Mouse (Mus musculus) neural tube, embryonic 14.5 days (tissue): ENCODE measurements around the gene Ckap2l. TPM values are rescaled to one million over a fixed set of nuclear protein-coding genes. Genes with fewer than 3 reads are reported as not detected.

Experiments used
- ATAC-seq: fragments of 200-750 bp; cut with Nextera tagmentation; 2 replicates; pipeline ENCODE4 v1.8.0; 2017; ENCODE audit warnings: low read depth, mild to moderate bottlenecking, moderate TSS enrichment, moderate library complexity
- H3K27ac ChIP-seq: fragments of 300-500 bp; sonication (generic); 2 replicates; pipeline ENCODE4 v1.5.1; 2014; ENCODE audit warnings: low read depth, mild to moderate bottlenecking, control low read depth, low read length, moderate library complexity, mixed read lengths
- H3K27me3 ChIP-seq: fragments of 300-500 bp; sonication (generic); 2 replicates; pipeline ENCODE4 v1.6.1; 2014; ENCODE audit warnings: low read length; ENCODE audit not compliant: control insufficient read depth, insufficient read depth
- H3K36me3 ChIP-seq: fragments of 300-500 bp; sonication (generic); 2 replicates; pipeline ENCODE4 v1.6.1; 2014; ENCODE audit warnings: low read length, mixed read lengths; ENCODE audit not compliant: control insufficient read depth, insufficient read depth
- H3K4me1 ChIP-seq: fragments of 300-500 bp; sonication (generic); 2 replicates; pipeline ENCODE4 v1.6.1; 2014; ENCODE audit warnings: low read length; ENCODE audit not compliant: control insufficient read depth, insufficient read depth
- H3K4me2 ChIP-seq: fragments of 300-500 bp; sonication (generic); 2 replicates; pipeline ENCODE4 v1.6.1; 2014; ENCODE audit warnings: mild to moderate bottlenecking, low read depth, low read length, control low read depth
- H3K4me3 ChIP-seq: fragments of 300-500 bp; sonication (generic); 2 replicates; pipeline ENCODE4 v1.5.1; 2014; ENCODE audit warnings: low read depth, low read length, control low read depth, mixed read lengths
- H3K9ac ChIP-seq: fragments of 300-500 bp; sonication (generic); replicated peaks from 2 replicates; pipeline ENCODE4 v1.6.1; 2014; ENCODE audit warnings: low read depth, mild to moderate bottlenecking, control low read depth, low read length, mixed read lengths
- H3K9me3 ChIP-seq: fragments of 300-500 bp; sonication (generic); 2 replicates; pipeline ENCODE4 v1.6.1; 2016; ENCODE audit warnings: low read length; ENCODE audit not compliant: control insufficient read depth
- WGBS: fragments of 180-500 bp; shearing (Covaris S2); extraction: QIAGEN DNeasy Blood & Tissue Kit; methylation state at CpG from one replicate; pipeline ENCODE4 v1.1.7; 2014; 5-methylcytosine and 5-hydroxymethylcytosine counted together
- polyA plus RNA-seq: library from polyadenylated mRNA; unstranded; fragments of >200 nt; fragmentation: Nextera tagmentation; extraction: Ambion mirVana; gene quantifications from 2 replicates; pipeline ENCODE4 v1.2.1, GENCODE M21; 2014

The Ckap2l gene
- polyA plus RNA-seq, 1 experiment from 2014 or later: 4.8 TPM

DNA sequence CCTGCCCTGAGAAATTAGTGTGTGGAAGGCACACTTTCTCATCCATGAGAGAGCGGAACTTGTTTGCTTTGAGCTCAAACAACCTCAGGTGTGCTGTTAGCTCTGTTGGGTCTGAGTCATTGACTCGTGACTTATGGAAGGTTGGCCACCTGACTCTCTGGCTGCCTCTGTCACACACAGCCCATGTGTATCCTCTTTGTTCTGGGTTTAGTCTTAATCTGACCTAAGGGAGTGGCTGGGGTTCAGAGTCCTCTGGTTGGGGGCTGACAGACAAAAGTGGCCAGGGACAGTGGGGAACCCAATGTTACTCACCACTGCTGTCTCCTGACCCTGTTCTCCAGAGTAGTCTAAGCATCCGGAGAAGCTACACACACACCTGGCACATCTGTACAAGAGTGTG lies 39.0 kb downstream of the Ckap2l start:
- Histone ChIP-seq H3K27me3 (no peaks in the 10 kb centered on the region), H3K36me3 (no peaks in the 10 kb centered on the region), H3K9me3 (no peaks in the 10 kb centered on the region), H3K9ac (no peak overlapping the region), H3K27ac (no peak overlapping the region), H3K4me1 (no peaks in the 10 kb centered on the region), H3K4me2 (no peak overlapping the region), H3K4me3 (no peak overlapping the region)
- 0 out of 2 replicates have a peak, but pooled peaks have one; percentile 22 for ATAC-seq
- WGBS: 95% methylated on average over 3 of the region's 3 CpGs

DNA sequence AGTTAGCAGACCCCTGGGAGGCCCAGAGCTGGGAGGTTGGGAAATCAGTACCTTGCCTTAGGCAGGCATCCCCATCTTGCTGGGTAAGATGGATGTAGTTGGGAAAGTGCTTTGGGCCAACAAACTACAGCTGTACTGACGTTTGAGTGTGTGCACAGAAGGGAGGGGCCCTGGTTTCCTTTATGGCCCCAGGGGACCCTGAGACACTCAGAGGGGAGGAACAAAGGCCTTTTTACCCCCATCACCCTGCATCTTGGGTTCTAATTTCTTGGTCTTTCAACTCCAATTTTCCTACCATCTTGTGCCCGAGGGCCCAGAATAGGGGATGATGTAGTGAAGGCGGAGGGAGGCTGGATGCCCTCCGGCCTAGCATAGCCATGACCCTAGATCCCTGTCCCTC lies 41.0 kb downstream of the Ckap2l start:
- no peak overlapping the region for H3K4me2 ChIP-seq
- H3K9ac ChIP-seq: no peak overlapping the region
- no peaks in the 10 kb centered on the region for H3K4me1 ChIP-seq
- no peaks in the 10 kb centered on the region for H3K9me3 ChIP-seq
- no peak overlapping the region for H3K27ac ChIP-seq
- H3K27me3 ChIP-seq: no peaks in the 10 kb centered on the region
- H3K36me3 ChIP-seq: no peaks in the 10 kb centered on the region
- no peak overlapping the region for H3K4me3 ChIP-seq
- WGBS: 64% methylated on average over 4 of the region's 4 CpGs
- ATAC-seq: no peak

DNA sequence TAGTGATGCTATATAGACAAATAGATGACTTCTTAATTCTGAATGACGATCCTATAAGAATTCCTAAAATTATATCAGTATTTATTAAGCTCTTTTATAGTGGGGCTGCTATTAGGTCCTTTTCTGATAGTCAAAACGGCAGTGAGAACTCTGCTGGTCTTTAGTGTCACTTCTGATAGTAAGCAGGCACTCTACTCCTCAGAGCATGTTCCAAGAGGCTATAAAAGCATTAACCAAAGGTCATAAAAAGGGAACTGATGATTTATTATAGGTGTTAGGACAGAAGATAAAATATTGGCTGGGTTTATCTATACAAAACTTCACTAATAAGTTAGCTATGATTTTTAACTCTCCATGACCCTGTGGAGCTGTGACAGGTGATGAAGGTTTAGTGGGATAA lies 42.9 kb downstream of the Ckap2l start:
- Histone ChIP-seq H3K36me3 (no peaks in the 10 kb centered on the region), H3K27ac (no peak overlapping the region), H3K27me3 (no peaks in the 10 kb centered on the region), H3K4me1 (no peaks in the 10 kb centered on the region), H3K4me2 (no peak overlapping the region), H3K9ac (no peak overlapping the region), H3K9me3 (no peaks in the 10 kb centered on the region), H3K4me3 (no peak overlapping the region)
- ATAC-seq: no peak
- 66% methylated on average over 2 of the region's 2 CpGs for WGBS

DNA sequence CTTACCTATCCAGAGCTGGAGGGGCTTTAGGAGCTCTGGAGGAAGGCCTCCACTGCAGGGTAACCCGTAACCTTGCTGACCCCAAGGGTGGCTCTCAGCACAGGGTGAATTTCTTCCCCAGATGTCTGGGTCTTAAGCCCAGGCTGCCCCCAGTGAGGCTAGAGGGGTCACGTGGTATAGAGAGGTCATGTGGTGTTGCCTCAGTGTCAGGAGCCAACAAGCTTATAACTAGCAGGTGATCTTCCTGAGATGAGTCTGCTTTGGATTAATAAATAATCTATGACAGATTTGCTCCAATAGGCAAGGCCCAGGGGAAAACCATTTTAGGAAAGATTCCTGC lies 43.4 kb downstream of the Ckap2l start:
- Histone ChIP-seq H3K27ac (no peak overlapping the region), H3K4me1 (no peaks in the 10 kb centered on the region), H3K9me3 (no peaks in the 10 kb centered on the region), H3K36me3 (no peaks in the 10 kb centered on the region), H3K27me3 (no peaks in the 10 kb centered on the region), H3K9ac (no peak overlapping the region), H3K4me3 (no peak overlapping the region), H3K4me2 (no peak overlapping the region)
- no peak for ATAC-seq
- WGBS: 80% methylated on average over 2 of the region's 2 CpGs

DNA sequence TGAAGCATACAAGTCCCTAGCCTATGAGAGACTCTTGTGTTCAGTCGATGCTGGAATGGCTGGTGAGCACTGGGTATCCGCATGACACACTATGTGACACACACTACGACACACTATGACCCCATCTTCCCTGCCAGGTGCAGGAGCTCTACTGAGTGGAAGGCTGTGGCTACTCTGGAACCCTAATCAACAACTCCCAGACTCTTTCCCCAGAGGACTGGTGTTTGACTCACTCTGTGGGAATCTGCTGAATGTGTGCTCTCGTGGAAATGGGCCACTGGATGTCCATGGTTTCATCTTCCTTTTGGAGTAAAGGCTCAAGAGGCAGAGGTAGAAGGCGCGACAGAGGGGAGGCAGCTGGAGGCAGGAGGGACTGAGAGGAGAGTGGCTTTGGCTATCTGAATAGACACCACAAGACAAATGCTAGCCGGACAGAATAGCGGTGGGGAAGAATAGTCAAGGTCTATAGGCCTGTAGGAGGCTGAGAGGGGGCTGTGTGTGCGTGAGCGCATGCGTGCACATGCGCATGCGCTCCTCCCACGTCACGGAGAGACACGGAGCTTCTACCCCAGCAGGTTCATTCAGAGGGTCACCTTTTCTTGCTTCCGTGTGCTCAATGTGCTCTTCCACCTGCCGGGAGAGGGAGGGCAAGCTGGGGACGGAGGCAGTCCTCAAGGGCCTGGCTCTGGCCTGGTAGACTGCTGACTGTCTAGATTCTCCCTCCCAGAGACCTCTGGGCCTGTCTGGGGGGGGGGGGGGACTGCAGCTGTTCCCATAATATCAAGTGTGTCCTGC lies 44.0 kb downstream of the Ckap2l start:
- no peaks in the 10 kb centered on the region for H3K4me1 ChIP-seq
- H3K4me3 ChIP-seq: no peak overlapping the region
- 89% methylated on average over 19 of the region's 19 CpGs for WGBS
- no peak overlapping the region for H3K9ac ChIP-seq
- no peaks in the 10 kb centered on the region for H3K9me3 ChIP-seq
- no peaks in the 10 kb centered on the region for H3K36me3 ChIP-seq
- H3K27me3 ChIP-seq: no peaks in the 10 kb centered on the region
- no peak overlapping the region for H3K4me2 ChIP-seq
- ATAC-seq: no peak
- H3K27ac ChIP-seq: no peak overlapping the region

DNA sequence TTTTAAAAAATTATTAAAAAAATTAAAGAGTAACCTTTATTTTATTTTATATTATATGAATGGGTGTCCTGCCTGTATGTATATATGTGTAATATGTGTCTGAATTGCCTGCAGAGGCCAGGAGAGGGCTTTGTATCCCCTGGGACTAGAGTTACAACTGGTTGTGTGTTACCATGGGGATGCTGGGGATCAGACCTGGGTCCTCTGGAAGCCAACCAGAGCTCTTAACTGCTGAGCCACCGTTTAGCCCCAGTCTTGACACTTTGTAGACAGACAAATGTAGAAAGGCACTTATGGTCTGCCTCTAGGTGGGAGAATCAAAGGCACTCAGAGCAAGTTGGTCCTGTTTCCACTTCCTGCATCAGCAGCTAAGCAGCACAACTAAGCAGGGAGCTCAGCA lies 47.7 kb downstream of the Ckap2l start:
- H3K4me1 ChIP-seq: no peaks in the 10 kb centered on the region
- H3K27me3 ChIP-seq: no peaks in the 10 kb centered on the region
- H3K4me3 ChIP-seq: no peak overlapping the region
- H3K4me2 ChIP-seq: no peak overlapping the region
- no peak for ATAC-seq
- no peaks in the 10 kb centered on the region for H3K9me3 ChIP-seq
- H3K9ac ChIP-seq: no peak overlapping the region
- no peaks in the 10 kb centered on the region for H3K36me3 ChIP-seq
- no peak overlapping the region for H3K27ac ChIP-seq
- 67% methylated on average over 1 of the region's 1 CpGs for WGBS

DNA sequence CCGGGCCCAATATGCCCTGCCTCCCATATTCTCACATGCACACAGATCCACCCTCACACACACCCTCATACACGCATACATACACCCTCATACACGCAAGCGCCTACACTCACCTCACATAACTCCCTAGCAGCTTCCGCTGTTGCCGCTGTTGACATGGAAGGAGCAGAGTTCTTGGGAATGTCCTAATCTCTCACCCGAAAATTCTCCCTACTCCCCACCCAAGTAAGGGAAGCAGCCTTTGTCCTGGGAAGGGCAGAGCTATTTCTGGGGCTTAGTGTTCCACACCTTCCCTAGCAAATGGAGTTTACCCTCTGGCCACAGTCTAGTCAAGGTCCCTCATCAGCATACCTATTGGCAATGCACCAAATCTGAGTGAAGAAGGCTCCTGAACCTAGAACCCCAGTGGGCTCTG lies 49.3 kb downstream of the Ckap2l start:
- no peaks in the 10 kb centered on the region for H3K9me3 ChIP-seq
- 94% methylated on average over 7 of the region's 7 CpGs for WGBS
- H3K4me1 ChIP-seq: no peaks in the 10 kb centered on the region
- no peaks in the 10 kb centered on the region for H3K27me3 ChIP-seq
- no peak overlapping the region for H3K27ac ChIP-seq
- H3K36me3 ChIP-seq: no peaks in the 10 kb centered on the region
- no peak overlapping the region for H3K4me2 ChIP-seq
- ATAC-seq: no peak
- H3K9ac ChIP-seq: no peak overlapping the region
- H3K4me3 ChIP-seq: no peak overlapping the region

DNA sequence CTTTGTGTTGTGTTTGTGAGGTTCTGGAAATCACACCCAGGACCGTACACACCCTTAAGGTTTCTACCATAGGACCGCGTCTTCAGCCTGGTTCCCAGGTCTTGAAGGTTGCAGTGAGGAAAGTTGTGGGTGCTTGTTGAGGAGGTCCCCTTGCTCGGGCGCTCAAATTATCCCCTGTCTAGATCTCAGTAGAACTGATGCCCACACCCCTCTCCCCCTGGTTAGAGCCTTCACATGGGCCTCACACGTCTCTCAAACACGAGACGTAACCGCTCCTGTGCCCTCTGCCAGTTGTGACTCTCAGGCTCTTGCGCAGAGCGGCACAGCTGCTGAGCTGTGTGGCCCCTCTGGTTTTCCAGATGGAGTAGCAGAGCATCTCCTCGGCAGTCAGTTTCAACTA lies 50.1 kb downstream of the Ckap2l start:
- Histone ChIP-seq H3K4me3 (no peak overlapping the region), H3K9ac (no peak overlapping the region), H3K27me3 (no peaks in the 10 kb centered on the region), H3K36me3 (no peaks in the 10 kb centered on the region), H3K4me2 (no peak overlapping the region), H3K4me1 (no peaks in the 10 kb centered on the region), H3K9me3 (no peaks in the 10 kb centered on the region), H3K27ac (no peak overlapping the region)
- ATAC-seq: no peak
- 95% methylated on average over 12 of the region's 12 CpGs for WGBS

DNA sequence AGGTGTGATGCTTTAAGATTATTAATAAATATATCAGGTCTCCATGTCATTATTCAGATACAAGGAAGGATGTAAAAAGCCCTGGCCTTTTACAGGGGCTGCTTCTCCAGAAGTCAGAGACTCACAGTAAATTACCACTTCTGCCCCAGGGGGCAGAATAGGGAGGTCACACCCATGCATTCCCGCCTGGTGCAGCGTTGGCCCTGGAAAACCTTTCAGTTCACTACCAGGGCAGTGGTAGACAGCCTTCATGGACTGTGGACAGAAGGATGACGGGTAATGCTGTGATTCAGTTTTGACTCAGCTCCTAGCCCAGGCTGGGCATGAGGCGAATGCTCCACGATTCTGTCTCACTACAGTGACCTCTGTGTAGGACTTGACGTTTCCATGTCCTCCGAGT lies 50.6 kb downstream of the Ckap2l start:
- no peaks in the 10 kb centered on the region for H3K36me3 ChIP-seq
- no peaks in the 10 kb centered on the region for H3K4me1 ChIP-seq
- H3K4me3 ChIP-seq: no peak overlapping the region
- no peak overlapping the region for H3K27ac ChIP-seq
- H3K4me2 ChIP-seq: no peak overlapping the region
- H3K27me3 ChIP-seq: no peaks in the 10 kb centered on the region
- no peak for ATAC-seq
- H3K9me3 ChIP-seq: no peaks in the 10 kb centered on the region
- no peak overlapping the region for H3K9ac ChIP-seq
- WGBS: 79% methylated on average over 7 of the region's 7 CpGs
